Mouse (Mus musculus) cerebellum, adult 2 months (tissue): ENCODE data around the gene Tnfsf18. TPM values are rescaled to one million over a fixed set of nuclear protein-coding genes. Genes with fewer than 3 reads are reported as not detected.

ENCODE experiments used
- DNase-seq, 2 experiments: peaks; one replicate each; pipeline ENCODE4 v3.0.0; 2021
- H3K27ac ChIP-seq: fragments of 200-500 bp; 2 replicates; pipeline ENCODE4 v1.5.1; 2012; ENCODE audit warnings: low read length, control low read depth, inconsistent platforms; ENCODE audit not compliant: insufficient read depth
- H3K27me3 ChIP-seq: fragments of 200-500 bp; 2 replicates; pipeline ENCODE4 v1.6.1; 2012; ENCODE audit warnings: inconsistent platforms, mild to moderate bottlenecking, low read length, moderate library complexity; ENCODE audit not compliant: control insufficient read depth, insufficient read depth
- H3K4me1 ChIP-seq: fragments of 200-500 bp; 2 replicates; pipeline ENCODE4 v1.6.1; 2011; ENCODE audit warnings: low read length; ENCODE audit not compliant: control insufficient read depth, insufficient read depth
- H3K4me3 ChIP-seq: fragments of 200-500 bp; replicated peaks from 2 replicates; pipeline ENCODE3; 2011; ENCODE audit warnings: mild to moderate bottlenecking, low read depth, low read length, control low read depth; ENCODE audit not compliant: insufficient read depth
- CTCF ChIP-seq: fragments of 200-500 bp; IDR thresholded peaks from 2 replicates; pipeline ENCODE4 v1.5.1; 2011; ENCODE audit warnings: low read depth, mild to moderate bottlenecking, control low read depth, low read length, moderate library complexity, borderline replicate concordance; ENCODE audit not compliant: insufficient read depth
- POLR2A ChIP-seq: fragments of 200-500 bp; IDR thresholded peaks from 2 replicates; pipeline ENCODE4 v1.6.1; 2011; ENCODE audit warnings: low read length, control low read depth, borderline replicate concordance; ENCODE audit not compliant: insufficient read depth
- WGBS: fragments of 180-500 bp; shearing (Covaris S2); methylation state at CpG from one replicate; pipeline ENCODE4 v1.1.7; 2018; 5-methylcytosine and 5-hydroxymethylcytosine counted together
- polyA plus RNA-seq: library from polyadenylated mRNA; depleted of rRNA; stranded (reverse); fragments of >200 nt; gene quantifications from 2 replicates; pipeline ENCODE4 v1.2.3, GENCODE M21; 2012; rRNA removed

The Tnfsf18 gene
- polyA plus RNA-seq, 1 experiment, result not detected

DNA sequence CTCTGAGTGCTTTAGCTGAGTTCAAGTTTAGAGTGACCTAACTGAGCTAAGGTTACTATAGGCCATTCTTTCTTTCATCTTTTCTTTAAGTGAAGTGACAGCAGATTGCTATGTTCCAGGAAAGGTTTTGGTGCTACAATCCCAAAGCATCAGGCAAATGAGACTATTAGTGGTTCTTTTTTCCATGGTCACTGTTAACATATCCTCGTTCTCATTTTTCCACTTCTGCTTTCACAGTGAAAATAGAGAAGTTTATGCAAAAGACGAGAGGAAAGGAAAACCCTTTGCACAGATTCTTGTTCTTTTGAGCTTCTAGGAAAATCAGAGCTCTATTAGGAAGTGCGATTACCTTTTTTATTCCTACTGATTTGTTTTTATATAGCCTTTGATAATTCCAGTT is 22.9 kb downstream of the Tnfsf18 start:
- TF ChIP-seq POLR2A (no peak), CTCF (no peak)
- Histone ChIP-seq H3K27ac (no peak overlapping the region), H3K27me3 (no peaks in the 10 kb centered on the region), H3K4me3 (no peak overlapping the region), H3K4me1 (no peaks in the 10 kb centered on the region)
- 82% methylated on average over 3 of the region's 3 CpGs for WGBS
- no peak for DNase-seq

DNA sequence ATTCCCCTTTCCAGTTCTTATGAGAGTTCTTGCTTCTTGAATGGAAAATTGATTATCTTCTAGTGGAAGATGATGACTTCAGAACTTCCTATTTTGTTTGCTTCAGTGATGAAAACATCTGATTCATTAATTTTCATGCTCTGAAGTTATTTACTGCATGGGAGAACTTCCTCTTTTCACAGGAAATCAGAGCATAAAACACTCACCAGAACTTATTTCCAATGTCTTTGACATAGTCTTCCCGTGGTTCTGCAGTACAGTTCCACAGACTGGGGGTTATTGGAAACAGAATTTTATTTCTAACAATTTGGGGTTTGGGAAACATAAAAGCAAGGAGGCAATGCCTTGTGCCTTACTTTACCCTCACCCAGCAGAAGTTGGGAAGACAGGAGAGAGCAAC is 25.8 kb downstream of the Tnfsf18 start:
- Histone ChIP-seq H3K4me1 (no peaks in the 10 kb centered on the region), H3K27ac (no peak overlapping the region), H3K27me3 (no peaks in the 10 kb centered on the region), H3K4me3 (no peak overlapping the region)
- 86% methylated on average over 1 of the region's 1 CpGs for WGBS
- TF ChIP-seq POLR2A (no peak), CTCF (no peak)
- DNase-seq, result no peak

- H3K27me3 ChIP-seq, result no peaks in the 10 kb centered on the region
- TF ChIP-seq POLR2A, result no peak
- TF ChIP-seq CTCF, result no peak
- WGBS, result 82% methylated on average over 1 of the region's 1 CpGs
- no peaks in the 10 kb centered on the region for H3K4me1 ChIP-seq
- H3K27ac ChIP-seq, result no peak overlapping the region
- no peak for DNase-seq
- H3K4me3 ChIP-seq, result no peak overlapping the region
Observed at GRCm38 (mm10) chr1:161528173-161528572, 33.7 kb downstream of the Tnfsf18 start.

DNA sequence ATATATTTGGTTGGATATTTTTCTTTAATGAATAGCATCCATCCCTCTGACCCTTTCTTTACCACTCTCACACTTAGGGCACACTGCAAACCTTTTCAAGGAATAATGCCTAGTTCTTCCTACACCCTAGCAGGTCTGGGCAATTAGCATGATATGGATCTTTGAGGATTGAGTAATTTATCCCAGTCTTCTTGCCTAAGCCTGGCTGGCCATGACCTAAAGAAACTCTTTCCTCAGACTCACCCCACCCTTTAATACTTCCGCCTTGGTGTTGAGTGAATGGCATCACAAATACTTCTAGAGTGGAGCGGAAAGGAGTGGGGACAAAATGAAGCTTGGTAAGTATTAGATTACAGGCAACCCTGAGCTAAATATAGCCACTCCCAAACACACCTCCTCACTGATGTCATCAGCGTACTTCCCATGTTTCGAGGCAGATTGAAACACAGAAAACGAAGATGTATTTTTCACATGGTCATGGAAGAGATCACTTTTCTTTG is 56.2 kb downstream of the Tnfsf18 start:
- no peak for TF ChIP-seq CTCF
- TF ChIP-seq POLR2A, result no peak

DNA sequence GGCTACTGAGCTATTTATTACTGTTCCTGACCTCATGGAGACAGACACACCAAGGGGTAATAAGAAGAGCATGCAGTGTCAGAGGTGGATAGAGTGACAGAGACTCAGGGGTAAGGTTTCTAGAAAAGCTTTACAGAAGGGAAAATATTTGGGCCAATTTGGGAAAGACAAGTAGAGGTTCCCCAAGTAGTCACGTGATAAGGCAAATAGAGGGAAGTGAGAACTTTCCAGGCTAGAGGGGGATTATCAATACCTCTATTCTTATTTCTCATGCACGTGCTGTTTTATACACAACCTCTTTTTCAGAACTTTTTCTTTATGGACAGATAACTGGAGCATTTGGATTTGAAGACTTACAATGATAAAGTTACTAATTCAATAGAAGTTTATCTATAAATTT is 57.6 kb downstream of the Tnfsf18 start:
- WGBS, result 79% methylated on average over 2 of the region's 2 CpGs
- H3K27me3 ChIP-seq, result no peaks in the 10 kb centered on the region
- no peaks in the 10 kb centered on the region for H3K4me1 ChIP-seq
- no peak for DNase-seq
- no peak for TF ChIP-seq POLR2A
- no peak for TF ChIP-seq CTCF
- H3K27ac ChIP-seq, result no peak overlapping the region
- no peak overlapping the region for H3K4me3 ChIP-seq

More for the DNA sequence above, 56.2 kb downstream of the Tnfsf18 start:
- Histone ChIP-seq H3K4me3 (no peak overlapping the region), H3K27ac (no peak overlapping the region), H3K4me1 (no peaks in the 10 kb centered on the region), H3K27me3 (no peaks in the 10 kb centered on the region)
- 91% methylated on average over 5 of the region's 5 CpGs for WGBS
- DNase-seq, result no peak

Other genes starting within 250 kb of the Tnfsf18 start
- 301 and 339 TPM in 2 replicates for gene Prdx6, start 243.4 kb upstream of the Tnfsf18 start, polyA plus RNA-seq
- not detected in 2 replicates for gene Tnfsf4, start 99.2 kb upstream of the Tnfsf18 start, polyA plus RNA-seq